Mouse (Mus musculus): Measurements from ENCODE around the gene Fam117a. TPM values are rescaled to one million over a fixed set of nuclear protein-coding genes. Genes with fewer than 3 reads are reported as not detected.

Gene Fam117a
- total RNA-seq, 1 experiment from 2014 or later = 21.4 TPM

DNA sequence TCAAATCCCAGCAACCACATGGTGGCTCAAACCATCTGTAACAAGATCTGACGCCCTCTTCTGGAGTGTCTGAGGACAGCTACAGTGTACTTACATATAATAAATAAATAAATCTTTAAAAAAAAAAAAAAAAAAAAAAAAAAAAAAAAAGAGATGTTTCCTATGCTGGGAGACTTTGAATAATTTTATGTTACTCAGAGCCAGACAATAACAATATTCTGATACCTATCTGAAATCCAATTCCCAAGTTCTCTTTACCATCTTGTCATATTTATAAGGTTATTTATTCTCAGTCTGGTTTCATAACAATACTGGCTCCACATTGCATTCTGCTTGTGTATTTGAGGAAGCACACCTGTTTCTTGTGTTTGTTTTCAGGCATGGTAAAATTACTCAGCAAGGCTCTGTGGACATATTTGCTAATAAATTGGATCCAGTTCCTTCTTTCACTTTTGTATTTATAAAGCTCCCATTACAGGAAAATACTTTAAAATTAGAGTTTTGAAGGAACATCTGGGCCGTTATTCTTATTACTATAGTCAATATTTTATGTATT lies 84.1 kb downstream of the Fam117a start:
- DNase-seq = no peak

DNA sequence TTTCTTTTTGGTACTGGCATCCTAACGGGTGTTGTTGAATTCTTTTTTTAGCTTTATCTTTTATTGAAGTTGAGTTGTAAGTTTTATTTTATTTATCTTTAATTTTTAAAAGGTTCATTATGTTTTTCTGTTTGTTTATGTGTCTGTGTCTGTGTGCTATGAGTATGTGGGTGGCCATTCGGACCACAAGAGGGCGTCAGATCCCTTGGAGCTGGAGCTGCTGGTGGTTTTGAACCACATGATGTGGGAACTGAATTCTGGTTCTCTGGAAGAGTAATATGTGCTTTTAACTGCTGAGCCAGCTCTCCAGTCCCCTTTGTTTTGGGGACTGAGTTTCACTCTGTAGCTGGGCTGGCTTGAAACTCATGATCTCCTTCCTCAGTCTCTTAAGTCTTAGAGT lies 86.7 kb downstream of the Fam117a start:
- peak; percentile 22 for DNase-seq

DNA sequence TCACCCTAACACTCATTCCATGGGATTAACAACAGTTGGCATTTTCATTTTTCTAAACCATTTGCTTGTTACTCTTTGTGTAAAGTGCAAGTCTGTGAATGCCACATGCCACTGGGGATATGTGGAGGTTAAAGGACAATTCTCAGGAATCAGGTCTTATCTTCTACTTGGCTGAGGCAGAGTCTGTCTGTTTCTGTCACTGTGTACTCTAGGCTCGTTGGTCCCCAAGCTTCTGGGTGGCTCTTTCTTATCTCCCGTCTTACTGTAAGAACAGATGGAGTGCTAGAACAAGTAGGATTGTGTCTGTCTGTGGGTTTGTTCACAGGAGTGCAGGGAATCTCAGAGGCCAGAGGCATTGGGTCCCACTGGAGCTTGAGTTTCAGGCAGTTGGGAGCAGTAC lies 94.5 kb downstream of the Fam117a start:
- DNase-seq = no peak

Other genes with a start within 250 kb of the Fam117a start
- gene Dlx3, start 216.9 kb upstream of the Fam117a start, total RNA-seq (2021) = not detected in 2 replicates
- gene Dlx4, start 190.8 kb upstream of the Fam117a start, total RNA-seq (2021) = not detected in 2 replicates
- not detected in 2 replicates for gene Tac4, start 75.5 kb upstream of the Fam117a start, total RNA-seq (2021)
- 48.5 and 50.7 TPM in 2 replicates for gene Kat7, start 26.8 kb upstream of the Fam117a start, total RNA-seq (2021)
- gene Slc35b1, start 47.7 kb downstream of the Fam117a start, total RNA-seq (2021) = 51.0 and 62.2 TPM in 2 replicates
- gene Spop, start 77.1 kb downstream of the Fam117a start, total RNA-seq (2021) = 110 and 123 TPM in 2 replicates
- 2.6 and 3.8 TPM in 2 replicates for gene Nxph3, start 177.6 kb downstream of the Fam117a start, total RNA-seq (2021)